In the genomic region with DNA sequence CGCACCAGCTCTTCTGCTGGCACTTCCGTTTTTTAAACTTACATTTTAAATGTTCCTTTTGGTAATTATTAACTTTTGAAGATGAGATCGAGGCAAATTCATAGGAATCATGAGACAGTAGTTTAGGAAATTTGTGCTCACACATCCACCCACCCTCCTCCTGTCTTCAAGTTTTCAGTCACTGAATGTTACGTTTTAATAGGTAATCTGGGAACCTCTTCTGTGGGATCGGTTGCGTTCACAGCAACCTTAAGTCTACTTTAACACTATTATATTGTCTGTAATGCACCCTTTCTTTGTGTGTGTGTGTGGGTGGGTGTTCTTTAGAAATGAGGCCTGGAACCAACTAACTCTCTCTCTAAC, we compare ENCODE assay signal across 8 mouse cellular contexts. TPM values are rescaled to one million over a fixed set of nuclear protein-coding genes. Genes with fewer than 3 reads are reported as not detected.
DNase-seq lines count a peak whose midpoint lies in the region; ATAC-seq and TF ChIP-seq lines count a peak whose summit lies in the region.

No protein-coding gene starts in this region.

- no peaks in the 10 kb centered on the region for H3K27me3 ChIP-seq in heart, embryonic 12.5 days (replicated peaks)
- no peaks in the 10 kb centered on the region for H3K27me3 ChIP-seq in E14TG2a.4 (ENCODE audit: insufficient read depth, low read length)
- no peaks in the 10 kb centered on the region for H3K27me3 ChIP-seq in forebrain, embryonic 14.5 days (replicated peaks; ENCODE audit: control insufficient read depth, insufficient read depth, low read length)
- no peaks in the 10 kb centered on the region for H3K27me3 ChIP-seq in liver, embryonic 14.5 days (ENCODE audit: control insufficient read depth, insufficient read depth, low read length)

- no peaks in the 10 kb centered on the region for H3K36me3 ChIP-seq in heart, embryonic 12.5 days
- no peaks in the 10 kb centered on the region for H3K36me3 ChIP-seq in E14TG2a.4 (ENCODE audit: insufficient read depth, low read length)
- H3K36me3 ChIP-seq in forebrain, embryonic 14.5 days (ENCODE audit: control insufficient read depth, insufficient read depth, low read length), result no peaks in the 10 kb centered on the region
- H3K36me3 ChIP-seq in liver, embryonic 14.5 days (replicated peaks; ENCODE audit: control insufficient read depth, insufficient read depth, low read depth), result no peaks in the 10 kb centered on the region

- no peaks in the 10 kb centered on the region for H3K9me3 ChIP-seq in heart, embryonic 12.5 days (replicated peaks)
- H3K9me3 ChIP-seq in E14TG2a.4 (ENCODE audit: low read length), result no peaks in the 10 kb centered on the region
- no peaks in the 10 kb centered on the region for H3K9me3 ChIP-seq in forebrain, embryonic 14.5 days (replicated peaks; ENCODE audit: control insufficient read depth, low read length)
- H3K9me3 ChIP-seq in liver, embryonic 14.5 days (ENCODE audit: control insufficient read depth, low read length), result no peaks in the 10 kb centered on the region

- peak overlapping the region; percentile 94; the same call in 1 of the 2 replicates for H3K27ac ChIP-seq in heart, embryonic 12.5 days (ENCODE audit: poor library complexity, severe bottlenecking)
- H3K27ac ChIP-seq in forebrain, embryonic 14.5 days (ENCODE audit: low read depth, low read length), result no peak overlapping the region
- H3K27ac ChIP-seq in liver, embryonic 14.5 days, result no peak overlapping the region

- peak overlapping the region; percentile 87; the same call in 1 of the 2 replicates for H3K9ac ChIP-seq in heart, embryonic 12.5 days
- no peak overlapping the region; the same call in 1 of the 2 replicates for H3K9ac ChIP-seq in forebrain, embryonic 14.5 days (ENCODE audit: low read length)
- no peak overlapping the region for H3K9ac ChIP-seq in liver, embryonic 14.5 days (replicated peaks)

- peaks cover 3% of the 10 kb centered on the region; the same call in 1 of the 2 replicates for H3K4me1 ChIP-seq in heart, embryonic 12.5 days (replicated peaks)
- H3K4me1 ChIP-seq in E14TG2a.4 (replicated peaks; ENCODE audit: low read depth, low read length), result peaks cover 36% of the 10 kb centered on the region
- peaks cover 6% of the 10 kb centered on the region; the same call in 1 of the 2 replicates for H3K4me1 ChIP-seq in forebrain, embryonic 14.5 days (ENCODE audit: control insufficient read depth, insufficient read depth, low read length)
- H3K4me1 ChIP-seq in liver, embryonic 14.5 days (replicated peaks; ENCODE audit: control insufficient read depth in 2 of 2, insufficient read depth in 2 of 2, low read length in 1 of 2), result peaks cover 0 to 6% of the 10 kb centered on the region in 2 experiments; a peak in 1 of 4 replicates

- WGBS in heart, embryonic 12.5 days, result 22% methylated on average over 6 of the region's 6 CpGs
- 9% methylated on average over 6 of the region's 6 CpGs for WGBS in forebrain, embryonic 14.5 days
- WGBS in liver, embryonic 14.5 days (ENCODE audit: insufficient replicate concordance), result 23% methylated on average over 6 of the region's 6 CpGs

- no peak for TF ChIP-seq EP300 in liver, embryonic 14.5 days (IDR thresholded peaks at IDR 0.05; ENCODE audit: low read depth)

- no peak for TF ChIP-seq CTCF in E14TG2a.4 (conservative IDR thresholded peaks at IDR 0.05; ENCODE audit: low read length)
- TF ChIP-seq CTCF in liver, embryonic 14.5 days (IDR thresholded peaks at IDR 0.05; ENCODE audit: low read depth), result no peak

- H3K4me2 ChIP-seq in heart, embryonic 12.5 days, result peak overlapping the region; percentile 72
- peak overlapping the region; percentile 69 for H3K4me2 ChIP-seq in forebrain, embryonic 14.5 days (ENCODE audit: low read length)
- H3K4me2 ChIP-seq in liver, embryonic 14.5 days (ENCODE audit: low read depth), result peak overlapping the region; percentile 81

- no peak for ATAC-seq in heart, embryonic 12.5 days (ENCODE audit: insufficient number of reproducible peaks, low FRiP score)
- ATAC-seq in forebrain, embryonic 14.5 days, result no peak
- ATAC-seq in liver, embryonic 14.5 days (ENCODE audit: insufficient read depth), result no peak

- DNase-seq in heart, adult 9 months (ENCODE audit: low spot score in 2 of 2), result no peak
- DNase-seq in forebrain, embryonic 14.5 days (ENCODE audit: low spot score), result no peak
- no peak for DNase-seq in liver, embryonic 14.5 days (ENCODE audit: low read depth in 3 of 3, low spot score in 3 of 3)
- DNase-seq in left cerebral cortex, adult 8-10 months (ENCODE audit: low spot score in 2 of 2), result no peak
- DNase-seq in urinary bladder, postnatal 10 days (ENCODE audit: low spot score), result no peak
- no peak for DNase-seq in ovary, postnatal 36 days (ENCODE audit: low spot score)

- H3K4me3 ChIP-seq in heart, embryonic 12.5 days, result peak overlapping the region; percentile 77
- H3K4me3 ChIP-seq in E14TG2a.4 (replicated peaks; ENCODE audit: low read length), result peak overlapping the region; percentile 94
- H3K4me3 ChIP-seq in forebrain, embryonic 14.5 days (ENCODE audit: low read depth, low read length), result peak overlapping the region; percentile 77
- H3K4me3 ChIP-seq in liver, embryonic 14.5 days (ENCODE audit: insufficient read depth in 1 of 2, low read depth in 2 of 2, low read length in 2 of 2), result peak overlapping the region; percentile 70 to 97; a peak in 3 of 4 replicates

RNA-seq across cellular contexts. Expression of gene Tet2, which starts 0.3 kb away (rescaled TPM):
- polyA plus RNA-seq in heart, embryonic 12.5 days (2016; fragmentation: Nextera tagmentation; extraction: Ambion mirVana), result 15.3 and 16.3 TPM in 2 replicates
- polyA plus RNA-seq in forebrain, embryonic 14.5 days (2014; fragmentation: Nextera tagmentation; extraction: Ambion mirVana), result 13.1 and 17.0 TPM in 2 replicates
- polyA plus RNA-seq in liver, embryonic 14.5 days (2012; rRNA removed), result 1.9 and 2.5 TPM in 2 replicates
- 1.7 and 2.4 TPM in 2 replicates for polyA plus RNA-seq in liver, embryonic 14.5 days (2014; fragmentation: Nextera tagmentation; extraction: Ambion mirVana)
- total RNA-seq in left cerebral cortex, adult 8-10 months (2022), result 10 to 100 TPM; 40.4 to 51.3 (median 44.4) TPM
